Mouse (Mus musculus) urinary bladder, postnatal 25 days (tissue): ENCODE measurements at regions not wholly inside any gene's neighbourhood (a gene's known extent, or its start where the extent isn't known, plus 50 kb on each side); places are given as distances from the start of the nearest gene placed in this dataset.

Source experiments
- DNase-seq: peaks from one replicate; pipeline ENCODE4 v3.0.0; 2022; ENCODE audit warnings: low spot score

GRCm38 (mm10) chr11:26881635-26882034, 287.8 kb upstream of the Vrk2 start:
- no peak for DNase-seq
